Mouse (Mus musculus) MEL-GATA-1-ER (cell line): ENCODE measurements around the gene Dpp6.

Experiments
- DNase-seq: peaks from one replicate; pipeline ENCODE4 v3.0.0-alpha.2; 2012; ENCODE audit warnings: low read depth; ENCODE audit errors: extremely low read depth

Gene Dpp6

DNA sequence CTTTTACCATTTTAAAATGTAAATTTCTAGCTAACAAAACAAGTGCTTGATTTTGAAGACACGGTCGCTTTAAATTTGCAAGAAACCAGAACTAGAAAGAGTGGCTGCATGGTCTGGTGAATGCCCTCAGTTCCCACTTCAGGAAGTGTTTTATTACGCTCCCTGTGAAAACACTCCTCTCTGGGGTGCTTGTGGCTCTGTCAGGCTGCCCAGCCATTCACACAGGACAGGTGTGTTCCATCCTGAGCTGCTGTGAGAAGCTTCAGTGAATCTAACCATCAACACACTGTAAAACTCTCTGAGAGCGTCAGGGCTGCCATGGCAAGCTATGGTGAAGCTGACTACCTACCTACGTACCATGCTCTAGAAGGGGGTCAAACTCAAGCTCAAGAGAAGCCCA, 841.2 kb downstream of the Dpp6 start:
- DNase-seq, result no peak

GRCm38 (mm10) chr5:27658569-27658968, 841.6 kb downstream of the Dpp6 start:
- DNase-seq, result no peak

DNA sequence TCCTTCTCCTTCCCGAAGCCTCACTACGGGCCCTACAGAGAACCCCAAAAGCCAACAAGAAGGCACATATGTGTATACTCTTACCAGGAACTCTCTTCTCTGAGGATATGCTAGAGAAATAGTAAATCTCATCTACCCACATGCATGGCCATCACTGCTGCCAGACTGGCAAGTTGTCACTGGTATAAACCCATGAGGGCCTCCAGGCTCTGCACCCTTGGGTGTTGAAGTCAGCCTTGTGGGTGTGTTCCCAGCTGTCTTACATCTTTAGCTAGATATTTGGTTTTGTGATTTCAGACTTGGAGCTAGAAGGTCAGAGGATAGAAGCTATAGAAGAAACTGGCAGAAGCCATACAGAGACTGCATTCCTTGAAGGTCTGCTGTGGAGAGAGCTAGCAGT, 842.0 kb downstream of the Dpp6 start:
- DNase-seq, result no peak

GRCm38 (mm10) chr5:27659781-27660180, 842.8 kb downstream of the Dpp6 start:
- no peak for DNase-seq

DNA sequence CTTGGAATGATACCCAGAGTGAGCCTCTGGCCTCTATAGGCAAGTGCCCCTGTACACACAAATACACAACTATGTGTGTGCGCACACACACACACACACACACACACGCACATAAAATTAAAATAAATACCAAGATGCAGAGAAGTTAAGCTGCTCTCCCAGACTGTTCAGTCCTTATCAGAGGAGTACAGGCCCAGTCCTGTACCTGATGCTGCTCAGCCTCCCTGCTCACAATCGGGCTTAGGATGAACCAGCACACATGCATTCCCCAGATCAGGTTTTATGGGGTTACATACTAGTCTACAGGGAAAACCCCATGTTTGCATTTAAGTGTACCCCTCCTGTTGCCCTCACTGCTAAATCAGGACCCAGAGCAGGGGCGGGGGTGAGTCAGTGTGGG, 847.1 kb downstream of the Dpp6 start:
- DNase-seq, result no peak

DNA sequence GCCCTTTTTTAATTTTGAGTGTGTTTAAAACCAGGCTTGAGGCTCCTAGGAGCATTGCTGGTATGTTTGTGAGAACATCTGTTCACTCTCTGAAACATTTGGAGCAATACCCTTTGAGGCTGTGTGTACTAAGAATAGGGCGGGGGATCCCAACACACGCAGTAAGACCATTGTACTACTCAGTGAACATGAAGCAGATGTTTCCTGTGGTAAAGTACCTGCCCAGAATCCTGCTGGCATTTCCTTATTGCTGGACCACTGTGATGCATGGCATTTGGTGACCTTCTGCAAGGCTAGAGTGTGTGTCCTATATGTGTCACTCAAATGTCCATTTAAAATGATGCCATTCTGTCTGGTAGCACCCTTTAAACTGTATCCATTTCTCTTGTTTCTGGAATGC, 854.5 kb downstream of the Dpp6 start:
- no peak for DNase-seq

DNA sequence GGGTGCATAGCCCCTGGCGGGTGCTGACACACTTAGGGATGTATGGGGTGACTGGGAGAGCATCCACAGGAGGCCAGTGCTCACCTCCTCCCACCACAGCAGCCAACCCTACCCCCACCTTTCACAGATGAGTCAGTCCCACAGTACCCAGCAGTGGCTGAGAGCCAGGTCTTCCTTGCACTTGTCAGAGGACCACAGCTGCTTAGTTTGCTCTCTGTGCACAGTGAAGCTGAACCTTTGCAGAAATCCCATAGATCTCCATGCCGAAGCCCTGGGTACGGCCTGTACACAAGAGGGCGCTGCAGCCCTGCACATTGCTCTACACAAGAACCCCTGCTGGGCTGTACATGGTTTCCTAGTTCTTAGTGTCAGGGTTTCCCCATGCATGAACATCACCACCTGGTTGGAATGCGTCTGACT, 860.3 kb downstream of the Dpp6 start:
- DNase-seq, result no peak

DNA sequence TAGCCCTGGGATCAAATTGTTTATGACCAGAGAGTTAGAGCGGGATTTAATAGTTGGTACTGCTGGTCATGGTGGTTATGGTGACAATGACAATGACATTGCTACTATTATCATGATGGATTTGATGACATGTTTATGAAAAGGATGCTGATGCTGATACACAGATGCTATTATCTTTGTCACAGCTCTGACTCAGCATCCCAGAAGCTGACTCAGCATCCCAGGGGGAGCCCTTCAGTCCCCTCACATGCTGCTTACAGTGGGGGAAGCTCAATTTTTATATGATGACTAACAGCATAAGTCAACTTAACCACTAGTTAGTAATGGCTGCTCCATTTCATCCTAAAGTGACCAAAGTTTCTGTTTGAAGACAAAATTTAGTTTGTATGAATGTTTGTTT, 862.1 kb downstream of the Dpp6 start:
- DNase-seq, result no peak

- no peak for DNase-seq
These were observed 863.5 kb downstream of the Dpp6 start for GRCm38 (mm10) chr5:27680476-27680875.

DNA sequence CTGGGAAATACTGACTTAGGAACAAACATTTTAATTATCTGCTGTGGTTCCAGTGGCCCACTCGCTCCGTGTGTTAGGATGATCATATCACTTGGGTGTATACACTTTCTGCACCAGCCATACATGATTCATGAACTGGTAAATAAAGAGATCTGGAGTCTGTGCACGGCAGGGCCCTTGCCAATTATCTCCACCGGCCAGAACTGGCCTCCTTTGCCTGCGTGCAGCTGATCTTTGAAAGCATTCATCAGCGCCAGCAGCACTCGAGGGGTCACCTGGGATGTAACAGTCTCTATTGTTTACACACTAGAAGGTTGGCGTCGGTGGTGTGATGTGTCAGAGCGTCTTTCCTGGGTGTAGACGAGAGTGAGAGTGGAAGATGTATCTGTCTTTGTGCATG, 868.2 kb downstream of the Dpp6 start:
- DNase-seq, result no peak

- DNase-seq, result no peak
These were observed 868.9 kb downstream of the Dpp6 start for GRCm38 (mm10) chr5:27685923-27686322.

DNA sequence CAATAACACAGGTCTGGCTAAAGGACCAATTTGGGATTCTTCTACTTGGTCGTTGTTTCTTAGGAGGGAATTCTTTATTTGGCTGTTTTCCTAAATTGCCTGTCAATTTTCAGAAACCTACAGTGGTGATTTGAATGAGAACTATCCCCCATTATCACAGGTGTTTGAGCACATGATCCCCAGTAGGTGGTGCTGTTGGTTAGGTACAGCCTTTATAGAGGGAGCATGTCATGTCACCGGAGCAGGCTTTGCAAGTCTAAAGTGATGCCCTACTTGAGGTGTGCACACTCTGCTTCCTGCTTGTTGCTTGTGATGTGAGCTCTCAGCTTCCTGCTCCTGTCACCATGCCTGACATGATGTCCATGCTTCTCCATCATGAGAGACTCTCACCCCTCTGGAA, 870.3 kb downstream of the Dpp6 start:
- DNase-seq, result no peak

DNA sequence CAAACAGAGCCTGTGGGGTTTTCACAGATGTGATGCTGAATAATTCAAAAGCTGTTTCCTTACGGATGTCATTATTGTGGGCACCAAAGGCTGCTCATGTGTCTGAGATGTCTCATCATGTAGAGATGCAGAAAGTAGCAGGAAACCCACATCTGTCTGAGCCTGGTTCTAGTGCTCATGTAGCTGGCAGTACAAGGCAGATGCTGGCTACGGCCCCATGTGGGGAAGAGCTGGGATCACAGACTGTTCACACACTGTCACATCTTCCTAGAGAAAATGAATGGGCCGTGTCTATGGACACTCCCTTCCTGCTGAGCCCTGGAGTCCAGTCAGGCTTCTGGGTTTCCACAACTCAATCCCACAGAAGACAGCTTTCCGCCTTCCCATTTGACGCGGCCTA, 885.5 kb downstream of the Dpp6 start:
- DNase-seq, result no peak

GRCm38 (mm10) chr5:27705020-27705419, 888.0 kb downstream of the Dpp6 start:
- DNase-seq, result no peak

GRCm38 (mm10) chr5:27706551-27706950, 889.5 kb downstream of the Dpp6 start:
- DNase-seq, result no peak

GRCm38 (mm10) chr5:27707283-27707682, 890.3 kb downstream of the Dpp6 start:
- no peak for DNase-seq

DNA sequence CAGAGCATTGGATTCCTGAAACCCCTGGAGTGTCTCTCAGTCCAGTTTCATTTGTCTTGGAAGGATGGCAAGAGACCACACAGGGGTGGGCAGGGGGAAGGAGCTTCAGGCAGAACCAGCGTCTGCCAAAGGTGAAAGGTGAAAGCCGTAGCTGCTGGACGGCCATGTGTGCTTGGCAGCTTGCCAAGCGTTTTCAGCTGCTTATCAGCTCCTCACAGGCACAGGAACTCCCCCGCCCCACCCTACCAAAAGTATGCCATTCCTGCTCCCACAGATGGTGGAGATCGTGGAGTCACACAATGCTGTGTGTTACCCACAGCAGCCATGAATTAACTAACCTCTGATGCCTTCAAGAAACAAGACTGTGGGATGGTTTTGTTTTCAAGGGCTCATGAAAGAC, 891.2 kb downstream of the Dpp6 start:
- DNase-seq, result peak; percentile 43

GRCm38 (mm10) chr5:27711461-27712192, 894.6 kb downstream of the Dpp6 start:
- DNase-seq, result no peak

GRCm38 (mm10) chr5:27714356-27714755, 897.4 kb downstream of the Dpp6 start:
- DNase-seq, result no peak

DNA sequence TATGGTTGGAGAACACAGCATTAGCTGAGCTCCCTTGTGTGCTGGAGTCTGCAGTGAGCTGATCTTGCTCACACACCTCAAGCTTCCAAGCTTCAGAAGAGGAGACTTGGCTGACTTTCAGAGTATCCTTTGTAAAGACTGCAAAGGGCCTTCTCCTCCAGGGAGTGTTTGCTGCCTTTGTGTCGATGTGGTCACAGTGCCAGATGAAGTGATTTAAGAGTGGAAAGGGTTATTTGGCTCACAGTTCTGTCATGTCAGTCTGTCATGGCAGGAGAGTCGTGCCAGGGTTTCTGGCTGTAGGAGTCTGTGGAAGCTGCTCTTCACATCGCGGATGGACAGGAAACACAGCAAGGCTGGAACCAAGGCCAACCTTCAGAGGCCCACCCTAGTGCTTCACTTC, 899.0 kb downstream of the Dpp6 start:
- DNase-seq, result no peak

GRCm38 (mm10) chr5:27717301-27717700, 900.3 kb downstream of the Dpp6 start:
- no peak for DNase-seq

GRCm38 (mm10) chr5:27719311-27719710, 902.3 kb downstream of the Dpp6 start:
- no peak for DNase-seq

DNA sequence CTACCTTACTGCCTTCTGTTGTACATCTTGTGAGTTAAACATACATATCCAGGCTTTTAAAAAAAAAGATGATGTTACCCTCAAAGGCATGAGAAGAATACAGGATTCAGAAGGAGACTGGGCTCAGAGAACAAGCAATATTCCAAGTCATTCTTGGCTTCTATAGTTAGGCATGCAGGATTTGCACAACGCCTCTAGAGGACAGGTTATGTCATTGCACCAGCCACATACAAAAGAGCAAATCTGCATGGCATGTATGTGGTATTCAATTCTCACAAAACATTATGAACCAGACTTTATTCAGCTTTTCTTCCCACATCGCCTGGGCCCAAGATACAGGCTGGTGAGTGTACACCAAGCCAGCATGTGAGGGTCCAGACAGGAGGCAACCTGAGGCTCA, 907.5 kb downstream of the Dpp6 start:
- no peak for DNase-seq

GRCm38 (mm10) chr5:27730666-27731065, 913.7 kb downstream of the Dpp6 start:
- DNase-seq, result no peak
